Mouse (Mus musculus): ENCODE results near the gene Ccdc69.

Gene Ccdc69

DNA sequence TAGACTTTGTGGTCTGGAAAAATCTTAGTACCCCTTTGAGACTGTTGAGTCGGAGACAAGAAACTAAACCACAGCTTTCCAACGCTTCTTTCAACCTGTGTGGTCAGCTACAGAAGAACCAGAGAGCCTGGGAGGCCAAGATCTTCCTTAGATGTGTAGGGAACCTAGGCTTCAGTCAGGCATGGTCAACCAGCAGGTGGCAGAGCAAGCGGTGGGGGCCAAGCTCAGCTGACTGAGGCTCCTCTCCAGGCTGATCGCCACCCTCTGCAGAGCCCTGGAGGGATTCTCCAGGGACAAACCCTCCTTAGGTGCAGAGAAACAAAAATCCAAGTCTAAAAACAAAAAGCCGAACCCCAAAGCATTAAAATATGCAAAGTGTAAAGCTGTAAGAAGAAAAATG is 31.3 kb downstream of the Ccdc69 start:
- in situ Hi-C loops (cut with MboI, MseI), result no loop called here

GRCm38 (mm10) chr11:55041348-55041747 is 36.6 kb downstream of the Ccdc69 start:
- in situ Hi-C loops (cut with MboI, MseI), result loop anchor here (5.0 kb wide), 4 partner anchors 39 to 116 kb away; partner anchors contain the start of gene Slc36a3 (in 1 of the 2)

GRCm38 (mm10) chr11:55039591-55039990 is 38.3 kb downstream of the Ccdc69 start:
- in situ Hi-C loops (cut with MboI, MseI), result no loop called here

- in situ Hi-C loops (cut with MboI, MseI), result no loop called here
Observed at GRCm38 (mm10) chr11:55036601-55037000, 41.3 kb downstream of the Ccdc69 start.

- in situ Hi-C loops (cut with MboI, MseI), result no loop called here
Observed at GRCm38 (mm10) chr11:55033040-55033660, 44.8 kb downstream of the Ccdc69 start, which contains the start of gene Anxa6. TSS of gene Anxa6 (minus strand) at chr11:55033445.

GRCm38 (mm10) chr11:55032286-55032685 is 45.6 kb downstream of the Ccdc69 start:
- in situ Hi-C loops (cut with MboI, MseI), result no loop called here

DNA sequence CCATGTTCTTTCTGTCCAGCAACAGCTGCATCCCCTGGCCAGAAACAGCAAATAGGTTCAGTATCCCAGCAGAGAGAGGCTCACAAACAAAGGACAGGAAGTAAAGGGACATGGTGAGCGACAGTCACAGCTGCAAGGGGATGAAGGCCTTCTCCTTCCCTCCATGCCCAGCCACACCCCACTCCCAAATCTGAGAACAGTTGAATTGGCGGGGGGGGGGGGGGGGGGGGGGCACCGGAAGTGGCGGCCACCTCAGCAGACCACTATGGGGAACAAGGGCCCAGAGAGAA is 46.0 kb downstream of the Ccdc69 start:
- in situ Hi-C loops (cut with MboI, MseI), result no loop called here

DNA sequence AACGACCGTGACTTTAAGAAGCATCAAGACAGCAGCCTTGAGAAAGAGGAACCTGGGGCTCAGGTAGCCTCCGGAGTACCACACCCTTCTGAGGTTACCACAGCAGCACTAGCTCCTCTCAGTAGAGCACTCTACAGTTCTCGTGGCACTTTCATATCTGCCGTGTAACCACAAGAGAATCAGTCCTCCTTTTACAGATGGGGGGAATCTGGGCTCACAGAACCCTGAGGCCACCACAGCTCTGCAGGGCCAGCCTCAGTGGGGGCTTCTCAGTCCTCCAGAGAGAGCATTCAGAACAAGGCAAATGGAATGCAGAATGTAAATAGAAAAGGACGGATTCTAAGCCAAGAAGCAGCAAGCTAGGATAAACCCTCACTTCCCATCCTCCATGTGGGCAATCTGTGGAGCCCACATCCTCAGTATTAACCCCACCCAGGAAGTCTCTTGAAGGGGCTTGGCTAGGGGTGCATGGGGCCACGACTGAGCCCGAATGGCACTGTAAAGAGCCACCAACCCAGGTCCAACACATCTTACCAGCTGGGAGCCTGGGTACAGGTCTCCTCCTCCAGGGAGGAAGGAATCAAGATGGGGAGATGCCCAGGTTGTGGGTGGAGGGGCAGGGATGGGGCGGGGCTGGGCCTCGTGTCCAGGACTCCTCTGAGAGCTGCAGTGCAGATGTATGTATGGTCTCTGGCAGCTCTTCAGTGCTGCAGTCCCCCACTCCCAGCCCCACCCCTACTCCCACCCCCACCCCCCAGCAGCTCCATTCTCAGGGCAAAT is 46.5 kb downstream of the Ccdc69 start:
- in situ Hi-C loops (cut with MboI, MseI), result no loop called here

DNA sequence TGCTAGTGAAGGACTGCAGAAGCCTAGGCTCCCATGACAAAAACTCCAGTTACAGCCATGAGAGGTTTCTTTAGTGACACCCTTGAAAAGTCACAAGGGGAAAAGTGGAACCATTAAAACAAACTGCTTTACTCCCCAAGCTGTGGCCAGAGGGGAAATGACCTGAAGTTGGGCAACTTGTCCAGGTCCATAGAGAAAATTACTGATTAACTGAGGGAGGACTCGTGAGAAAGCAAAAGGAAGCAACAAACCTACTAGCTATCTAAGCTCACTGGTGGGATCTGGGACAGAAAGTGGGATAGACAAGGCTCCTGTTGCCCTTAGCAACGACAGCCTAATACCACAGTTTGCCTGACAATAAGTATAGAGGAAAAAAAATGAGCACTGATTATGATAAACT is 49.4 kb downstream of the Ccdc69 start:
- in situ Hi-C loops (cut with MboI, MseI), result no loop called here

GRCm38 (mm10) chr11:55027204-55027855 is 50.6 kb downstream of the Ccdc69 start:
- in situ Hi-C loops (cut with MboI, MseI), result no loop called here

GRCm38 (mm10) chr11:55025896-55026295 is 52.0 kb downstream of the Ccdc69 start:
- in situ Hi-C loops (cut with MboI, MseI), result no loop called here

GRCm38 (mm10) chr11:55023583-55023982 is 54.3 kb downstream of the Ccdc69 start:
- in situ Hi-C loops (cut with MboI, MseI), result no loop called here

GRCm38 (mm10) chr11:55023049-55023564 is 54.8 kb downstream of the Ccdc69 start:
- in situ Hi-C loops (cut with MboI, MseI), result no loop called here

DNA sequence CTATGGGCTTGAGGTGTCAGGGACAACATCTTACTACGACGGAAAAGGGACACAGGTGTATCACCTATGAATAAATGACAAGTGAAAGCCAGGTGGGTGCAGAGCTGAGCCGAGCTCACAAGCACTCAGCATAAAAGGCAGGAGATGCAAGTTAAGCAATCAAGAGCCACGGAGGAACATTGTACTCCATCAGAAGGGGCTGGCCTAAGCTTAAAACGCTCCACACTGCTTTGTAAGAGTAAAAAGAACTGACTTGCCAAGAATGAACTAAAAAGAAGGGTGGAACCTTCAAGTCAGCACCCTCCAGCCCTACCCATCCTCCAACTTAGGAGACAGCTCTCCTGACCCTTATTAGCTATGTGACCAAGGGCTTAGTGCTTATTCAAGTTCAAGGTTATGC is 55.4 kb downstream of the Ccdc69 start:
- in situ Hi-C loops (cut with MboI, MseI), result no loop called here

DNA sequence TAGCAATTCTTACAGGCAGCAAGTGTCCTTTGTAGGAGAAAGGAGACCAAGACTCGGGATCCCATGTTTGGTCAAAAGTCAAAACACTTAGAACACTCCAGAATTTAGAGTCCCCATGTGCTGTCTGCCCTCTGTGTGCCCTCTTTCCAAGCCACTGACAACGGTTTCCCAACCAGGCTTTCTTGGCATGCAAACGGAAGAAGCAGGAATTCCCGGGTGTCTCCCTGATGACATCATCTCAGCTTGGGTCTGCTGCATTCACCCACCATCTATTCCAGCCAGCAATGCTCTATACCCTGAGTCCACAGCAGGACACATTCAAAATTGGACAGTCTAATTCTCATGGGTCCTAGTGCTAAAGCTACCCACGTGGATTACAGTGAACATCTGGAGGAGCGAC is 56.1 kb downstream of the Ccdc69 start:
- in situ Hi-C loops (cut with MboI, MseI), result no loop called here

DNA sequence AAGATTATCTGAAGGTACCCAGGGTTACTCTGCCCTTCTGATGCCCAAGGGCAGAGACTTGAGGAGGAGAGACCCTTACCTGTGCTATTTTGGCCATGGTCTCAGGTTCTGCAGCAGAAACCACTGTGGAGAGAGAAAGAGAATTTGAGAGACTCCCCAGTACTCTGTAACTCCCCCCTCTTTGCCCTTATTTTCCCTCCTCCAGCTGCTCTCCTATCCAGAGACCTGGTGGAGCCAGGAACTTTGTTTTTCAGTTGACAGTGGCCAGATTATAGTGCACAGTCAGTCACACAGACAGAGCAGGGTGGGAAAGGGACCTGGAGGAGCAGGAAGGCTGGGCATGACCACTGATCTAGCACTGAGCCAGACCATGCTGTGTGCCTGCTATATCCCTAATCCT is 56.5 kb downstream of the Ccdc69 start:
- in situ Hi-C loops (cut with MboI, MseI), result no loop called here

DNA sequence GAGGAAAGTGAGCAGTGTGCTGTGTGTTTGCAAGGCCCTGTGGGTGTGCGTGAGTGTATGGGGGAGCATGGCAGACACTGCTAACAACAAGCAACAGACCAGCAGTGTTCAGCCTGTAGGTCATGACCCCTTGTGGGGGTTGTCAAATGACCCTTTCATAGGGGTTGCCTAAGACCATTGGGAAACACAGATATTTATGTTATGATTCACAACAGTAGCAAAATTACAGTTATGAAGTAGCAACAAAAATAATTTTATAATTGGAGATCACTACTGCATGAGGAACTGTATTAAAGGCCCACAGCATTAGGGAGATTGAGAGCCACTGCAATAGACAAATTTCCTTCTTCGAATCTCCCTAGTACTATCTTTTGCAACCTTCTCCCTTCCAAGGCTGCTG is 58.2 kb downstream of the Ccdc69 start:
- in situ Hi-C loops (cut with MboI, MseI), result no loop called here

- in situ Hi-C loops (cut with MboI, MseI), result no loop called here
Observed at GRCm38 (mm10) chr11:55018034-55018433, 59.9 kb downstream of the Ccdc69 start.

DNA sequence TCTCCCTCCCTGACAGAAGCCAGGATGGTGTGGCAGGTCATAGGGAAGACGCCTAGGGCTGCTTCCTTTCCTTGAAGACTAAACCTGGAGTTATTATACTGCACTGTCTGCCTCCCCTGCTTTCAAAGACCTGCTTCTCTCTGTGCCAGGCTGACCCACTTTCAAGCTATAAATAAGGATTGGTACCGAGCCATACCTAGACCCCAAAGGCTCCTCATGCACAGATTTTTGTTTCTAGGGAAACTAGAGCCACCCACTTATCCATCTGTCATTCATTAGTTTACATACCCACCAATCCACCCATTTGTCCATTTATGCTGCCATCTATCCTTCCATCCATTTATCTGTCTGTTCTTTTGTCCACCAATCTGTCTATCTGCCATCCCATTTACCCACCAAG is 60.7 kb downstream of the Ccdc69 start:
- in situ Hi-C loops (cut with MboI, MseI), result no loop called here

DNA sequence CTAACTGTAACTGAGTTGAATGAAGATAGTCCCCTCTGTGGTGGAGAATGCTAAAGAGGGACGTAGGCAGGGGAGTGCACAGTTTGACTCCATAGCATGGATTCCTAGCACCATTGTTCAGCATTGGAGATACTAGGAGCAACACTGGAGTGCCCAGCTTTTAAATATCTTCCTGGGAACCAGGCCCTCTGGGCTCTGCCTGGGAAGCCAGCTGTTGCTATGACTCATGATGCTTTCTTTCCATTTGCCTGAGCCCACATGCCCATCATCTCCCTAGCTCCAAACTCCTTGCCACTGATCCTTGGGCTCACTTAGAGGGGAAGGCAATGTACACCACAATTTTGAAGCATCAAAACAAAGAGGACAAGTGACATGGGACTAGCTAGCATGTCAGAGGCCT is 61.2 kb downstream of the Ccdc69 start:
- in situ Hi-C loops (cut with MboI, MseI), result no loop called here

- in situ Hi-C loops (cut with MboI, MseI), result no loop called here
Observed at GRCm38 (mm10) chr11:55015831-55016241, 62.1 kb downstream of the Ccdc69 start.

DNA sequence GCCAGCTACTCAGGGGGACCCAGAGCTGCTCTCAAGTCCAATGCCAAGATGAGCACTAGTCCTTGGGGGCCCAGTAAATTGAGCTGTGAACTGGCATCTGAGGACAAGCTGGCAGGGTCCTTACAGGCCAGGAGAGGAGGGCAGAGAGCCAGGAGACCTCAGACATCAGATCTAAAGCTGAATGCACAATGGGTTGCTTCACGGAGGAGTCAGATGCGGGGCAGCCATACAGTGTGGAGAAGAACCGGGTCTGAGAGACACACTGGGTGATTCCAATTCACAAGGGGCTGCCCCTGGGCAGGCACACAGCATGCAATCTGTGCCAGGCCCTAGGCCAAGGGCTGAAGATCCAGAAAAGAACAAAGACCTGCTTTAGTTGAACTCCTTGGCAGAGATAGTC is 62.7 kb downstream of the Ccdc69 start:
- in situ Hi-C loops (cut with MboI, MseI), result no loop called here

DNA sequence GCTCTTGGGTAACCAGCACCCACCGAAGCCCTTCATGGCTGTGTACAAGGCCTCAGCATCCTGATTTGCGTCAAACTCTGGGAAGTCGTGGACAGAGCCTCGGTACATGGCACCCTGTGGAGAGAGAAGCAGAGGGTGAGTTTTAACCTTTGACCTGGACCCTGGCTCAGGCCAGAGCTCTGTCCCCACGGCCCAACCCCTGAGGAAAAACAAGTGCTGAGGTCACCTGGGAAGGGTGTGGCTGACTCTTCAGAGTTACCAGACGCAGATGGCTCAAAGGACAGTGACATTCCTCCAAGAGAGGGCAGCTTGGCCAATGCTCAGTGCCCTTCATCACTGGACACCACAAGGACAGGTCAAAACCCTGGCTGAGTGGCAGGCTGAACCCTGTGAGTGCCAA is 64.1 kb downstream of the Ccdc69 start:
- in situ Hi-C loops (cut with MboI, MseI), result no loop called here
